Mouse (Mus musculus) ES-E14 (cell line): ENCODE results near the gene Gramd1a. TPM values are rescaled to one million over a fixed set of nuclear protein-coding genes. Genes with fewer than 3 reads are reported as not detected.
A peak's percentile ranks its signal among the peaks of the same experiment; 100 is the strongest.

ENCODE experiments used
- DNase-seq: peaks from one replicate; pipeline ENCODE4 v3.0.0-alpha.2; 2013; ENCODE audit warnings: low read depth, low spot score
- H3K27ac ChIP-seq: 2 replicates; pipeline ENCODE4 v1.5.1; 2012; ENCODE audit warnings: low read depth, mild to moderate bottlenecking, low read length, moderate library complexity, mixed read lengths; ENCODE audit not compliant: poor library complexity, insufficient read depth, severe bottlenecking
- H3K36me3 ChIP-seq: 2 replicates; pipeline ENCODE4 v1.6.1; 2012; ENCODE audit warnings: mild to moderate bottlenecking, low read length, moderate library complexity, mixed read lengths; ENCODE audit not compliant: control insufficient read depth, poor library complexity, insufficient read depth, severe bottlenecking
- H3K4me1 ChIP-seq, 2 experiments: fragments of 150-350 bp in 1 of 2; sonication (generic) in 1 of 2; 2 replicates each; pipeline ENCODE4 v1.6.1; 2012; ENCODE audit warnings: low read length in 2 of 2, mild to moderate bottlenecking in 1 of 2, mixed read lengths in 1 of 2; ENCODE audit not compliant: control insufficient read depth in 2 of 2, insufficient read depth in 2 of 2, poor library complexity in 1 of 2
- H3K4me3 ChIP-seq, 2 experiments: fragments of 150-350 bp in 1 of 2; sonication (generic) in 1 of 2; 2 replicates each; pipeline ENCODE4 v1.5.1; 2012; ENCODE audit warnings: low read length in 2 of 2, low read depth in 1 of 2, mild to moderate bottlenecking in 1 of 2, mixed read lengths in 1 of 2; ENCODE audit not compliant: insufficient read depth in 1 of 2, poor library complexity in 1 of 2, severe bottlenecking in 1 of 2
- H3K9ac ChIP-seq: 2 replicates; pipeline ENCODE4 v1.6.1; 2012; ENCODE audit warnings: low read depth, mild to moderate bottlenecking, low read length, mixed read lengths; ENCODE audit not compliant: poor library complexity, insufficient read depth, severe bottlenecking
- H3K9me3 ChIP-seq: fragments of 150-350 bp; sonication (generic); 2 replicates; pipeline ENCODE4 v1.6.1; 2012; ENCODE audit warnings: low read depth, mild to moderate bottlenecking, low read length; ENCODE audit not compliant: control insufficient read depth, insufficient read depth
- CHD2 ChIP-seq: IDR thresholded peaks from 2 replicates; pipeline ENCODE4 v1.6.1; 2014; ENCODE audit warnings: mild to moderate bottlenecking, low read depth, low read length, inconsistent platforms
- HCFC1 ChIP-seq: IDR thresholded peaks from 2 replicates; pipeline ENCODE4 v1.6.1; 2012; ENCODE audit warnings: low read length, inconsistent platforms, borderline replicate concordance; ENCODE audit not compliant: insufficient read depth
- MAFK ChIP-seq: IDR thresholded peaks from 2 replicates; pipeline ENCODE4 v1.6.1; 2014; ENCODE audit warnings: mild to moderate bottlenecking, low read depth, low read length, inconsistent platforms; ENCODE audit not compliant: insufficient read depth
- ZC3H11A ChIP-seq: IDR thresholded peaks from 2 replicates; pipeline ENCODE4 v1.6.1; 2012; ENCODE audit warnings: low read depth, mild to moderate bottlenecking, inconsistent platforms, low read length, borderline replicate concordance
- ZNF384 ChIP-seq: IDR thresholded peaks from 2 replicates; pipeline ENCODE4 v1.6.1; 2012; ENCODE audit warnings: low read depth, low read length, inconsistent platforms
- in situ Hi-C, 2 experiments: fragments of 600-800 bp; cut with MboI; formaldehyde crosslinking; loops; one replicate each; pipeline ENCODE4 v1.15.1; 2025; ENCODE audit warnings: low sequenced_read_pairs in 2 of 2, inconsistent platforms in 1 of 2; ENCODE audit not compliant: unreplicated experiment in 2 of 2
- total RNA-seq: library from RNA; depleted of rRNA; stranded (reverse); fragments of 300-350 nt; gene quantifications from 2 replicates; pipeline ENCODE4 v1.2.3, GENCODE M21; 2012

The Gramd1a gene
- total RNA-seq, 1 experiment: 44.2 TPM

DNA sequence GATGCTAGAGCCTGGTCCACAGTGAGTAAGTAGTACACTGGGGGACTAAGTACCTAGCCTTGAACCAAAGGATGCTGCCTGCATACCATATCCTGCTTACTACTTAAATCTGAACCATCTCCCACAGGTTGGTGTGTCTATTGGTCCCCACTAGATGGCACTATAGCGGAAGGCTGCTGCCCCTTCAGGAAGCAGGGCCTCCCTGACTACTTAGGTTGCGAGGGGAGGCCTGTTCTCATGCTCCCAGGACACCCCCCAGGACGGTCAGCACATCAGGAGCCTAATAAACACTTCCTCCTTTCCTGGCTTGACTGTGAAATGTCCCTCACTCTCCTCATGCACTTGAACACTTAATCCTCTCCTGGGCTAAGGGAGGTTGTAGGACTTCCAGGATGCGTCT, 24.9 kb downstream of the Gramd1a start:
- no peaks in the 10 kb centered on the region for H3K9me3 ChIP-seq
- peaks cover 44% of the 10 kb centered on the region for H3K36me3 ChIP-seq
- no peak for DNase-seq
- peaks cover 0 to 3% of the 10 kb centered on the region in 2 experiments; a peak in 1 of 4 replicates for H3K4me1 ChIP-seq
- no peak overlapping the region for H3K27ac ChIP-seq
- in situ Hi-C loops: no loop called here
- TF ChIP-seq HCFC1 (no peak), ZC3H11A (0 out of 2 replicates have a peak, but pooled peaks have one; percentile 18)
- H3K4me3 ChIP-seq: no peak overlapping the region
- no peak overlapping the region for H3K9ac ChIP-seq

DNA sequence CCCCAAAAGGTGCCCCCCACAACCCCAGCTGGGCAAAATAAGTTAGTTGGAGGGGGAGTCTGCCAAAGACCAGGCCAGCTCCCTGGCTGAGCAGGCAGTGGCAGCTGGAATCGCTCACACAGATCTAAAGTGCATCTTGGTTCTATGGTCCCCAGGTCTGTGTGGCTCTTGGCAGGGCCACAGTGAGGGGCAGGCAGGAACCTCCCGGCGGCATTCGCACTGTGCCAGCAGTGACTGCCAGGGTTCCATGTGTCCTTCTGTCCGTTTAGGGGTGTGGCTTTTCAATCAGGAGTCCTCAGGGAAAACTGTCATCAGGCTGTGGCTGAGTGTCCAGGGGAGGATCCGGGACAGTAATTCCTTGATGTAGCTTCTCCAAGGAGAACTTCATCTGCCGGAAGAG, 25.5 kb downstream of the Gramd1a start:
- Histone ChIP-seq H3K27ac (no peak overlapping the region), H3K9ac (no peak overlapping the region), H3K4me3 (no peak overlapping the region), H3K4me1 (peaks cover 0 to 3% of the 10 kb centered on the region in 2 experiments; a peak in 1 of 4 replicates), H3K9me3 (no peaks in the 10 kb centered on the region), H3K36me3 (peaks cover 38% of the 10 kb centered on the region)
- in situ Hi-C loops: no loop called here
- TF ChIP-seq HCFC1: no peak
- TF ChIP-seq ZNF384: no peak
- no peak for TF ChIP-seq ZC3H11A
- no peak for TF ChIP-seq CHD2
- no peak for TF ChIP-seq MAFK
- no peak for DNase-seq

DNA sequence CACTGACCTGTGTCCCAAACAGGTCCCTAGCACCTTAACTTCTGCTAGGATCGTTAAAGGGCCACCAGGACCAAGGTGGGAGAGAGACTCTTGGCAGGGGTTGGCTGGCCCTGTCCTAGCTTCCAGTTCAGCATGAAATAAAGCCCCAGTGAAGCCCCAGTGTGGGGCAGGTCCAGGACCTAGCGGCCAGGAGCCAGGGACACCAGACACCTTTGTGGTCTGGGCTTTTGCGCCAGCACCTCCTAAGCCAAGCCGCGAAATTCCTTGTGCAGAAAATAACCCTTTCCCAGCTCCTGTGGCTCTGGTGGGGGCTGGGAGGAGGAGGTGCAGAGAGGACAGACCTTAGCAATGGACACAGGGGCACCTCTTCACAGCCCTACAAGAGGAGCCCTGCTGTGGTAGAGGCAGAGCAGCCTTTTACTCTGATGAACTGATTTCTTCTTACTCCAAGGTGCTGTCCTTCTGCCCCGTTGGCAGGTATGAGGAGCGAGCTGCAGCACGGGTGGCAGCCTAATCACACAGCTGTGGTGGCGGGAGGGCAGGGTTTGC, 27.5 kb downstream of the Gramd1a start:
- H3K4me3 ChIP-seq: no peak overlapping the region
- peaks cover 0 to 5% of the 10 kb centered on the region in 2 experiments; a peak in 1 of 4 replicates for H3K4me1 ChIP-seq
- DNase-seq: no peak
- no peak overlapping the region for H3K27ac ChIP-seq
- no peak overlapping the region for H3K9ac ChIP-seq
- H3K9me3 ChIP-seq: no peaks in the 10 kb centered on the region
- in situ Hi-C loops: no loop called here
- peaks cover 26% of the 10 kb centered on the region for H3K36me3 ChIP-seq
- no peak for TF ChIP-seq MAFK
- no peak for TF ChIP-seq CHD2
- no peak for TF ChIP-seq ZNF384

DNA sequence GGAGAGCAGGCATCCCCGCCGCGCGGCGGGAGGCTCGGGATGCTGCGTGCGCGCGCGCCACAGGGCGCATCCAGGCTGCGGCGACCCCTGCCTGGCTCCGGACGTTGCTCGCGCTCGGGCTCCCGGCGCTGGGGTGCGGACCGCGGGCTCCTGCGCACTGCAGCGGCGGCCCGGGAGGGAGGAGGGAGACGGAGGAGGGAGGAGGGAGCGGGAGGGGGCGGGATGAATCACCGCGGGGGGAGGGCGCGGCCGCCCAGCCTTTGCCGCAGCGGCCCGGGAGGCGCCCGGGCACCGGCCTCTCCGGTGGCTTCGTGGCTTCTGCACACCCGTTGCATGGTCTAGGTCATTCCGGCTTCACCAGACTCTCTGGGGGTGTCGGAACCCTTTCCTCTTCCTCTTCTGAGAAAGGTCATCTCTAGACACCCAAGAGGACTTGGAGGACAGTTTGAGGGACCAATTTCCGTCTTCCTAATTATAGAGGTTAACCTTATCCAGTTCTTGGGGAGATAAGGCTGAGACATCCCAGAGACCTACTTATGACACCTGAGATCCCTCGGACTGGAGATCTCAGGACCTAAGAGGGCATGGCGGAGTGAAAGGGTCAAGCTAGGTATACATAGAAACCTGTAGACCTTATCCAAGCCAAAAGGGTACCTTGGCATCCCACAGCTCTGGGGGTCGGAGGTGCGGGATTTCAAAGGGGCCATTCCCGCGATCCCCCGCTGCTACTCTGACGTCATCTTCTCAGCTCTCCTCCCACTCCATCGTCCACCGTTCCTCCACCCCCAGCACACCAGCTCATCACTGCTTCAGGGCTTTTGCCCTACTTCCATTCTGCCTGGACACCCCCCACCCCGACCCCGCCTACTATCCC, 28.6 kb downstream of the Gramd1a start, which contains the start of gene Scn1b:
Scn1b (minus strand) TSS at position 153 of the 874 bp plus-strand sequence.
- H3K4me3 ChIP-seq: peak within 1 kb of the TSS; percentile 75 to 90
- peaks cover 0 to 5% of the 10 kb centered on the region in 2 experiments; a peak in 1 of 4 replicates for H3K4me1 ChIP-seq
- peak within 1 kb of the TSS; percentile 79 for H3K9ac ChIP-seq
- H3K9me3 ChIP-seq: no peaks in the 10 kb centered on the region
- TF ChIP-seq HCFC1 (no peak), MAFK (no peak), CHD2 (no peak), ZC3H11A (no peak), ZNF384 (no peak)
- DNase-seq: no peak
- H3K27ac ChIP-seq: no peak within 1 kb of the TSS
- peaks cover 15% of the 10 kb centered on the region for H3K36me3 ChIP-seq
- in situ Hi-C loops: no loop called here
